Mouse (Mus musculus): ENCODE data around the gene Zc3h12c.
A peak's percentile ranks its signal among the peaks of the same experiment; 100 is the strongest.

- peak; percentile 58 for TF ChIP-seq CTCF (IDR thresholded peaks at IDR 0.05; ENCODE audit: low read depth)
- TF ChIP-seq EP300 (optimal IDR thresholded peaks at IDR 0.05) = no peak
Observed at GRCm38 (mm10) chr9:52168686-52169270, 406 bp upstream of the Zc3h12c start.
